Mouse (Mus musculus): Measurements from ENCODE around the gene Nlrc5.

The Nlrc5 gene

GRCm38 (mm10) chr8:94469656-94470055 is 35.5 kb downstream of the Nlrc5 start:
- no peak for DNase-seq (ENCODE audit: low read depth, low spot score)

GRCm38 (mm10) chr8:94470794-94471193 is 36.6 kb downstream of the Nlrc5 start:
- no peak for DNase-seq (ENCODE audit: low read depth, low spot score)

GRCm38 (mm10) chr8:94471281-94471680 is 37.1 kb downstream of the Nlrc5 start:
- no peak for DNase-seq (ENCODE audit: low read depth, low spot score)

- no peak for DNase-seq (ENCODE audit: low read depth, low spot score)
Observed at GRCm38 (mm10) chr8:94472741-94473140, 38.6 kb downstream of the Nlrc5 start.

GRCm38 (mm10) chr8:94473431-94473830 is 39.3 kb downstream of the Nlrc5 start:
- DNase-seq (ENCODE audit: low read depth, low spot score), result no peak

- DNase-seq (ENCODE audit: low read depth, low spot score), result no peak
Observed at GRCm38 (mm10) chr8:94475786-94476185, 41.6 kb downstream of the Nlrc5 start.

GRCm38 (mm10) chr8:94476846-94477245 is 42.7 kb downstream of the Nlrc5 start:
- no peak for DNase-seq (ENCODE audit: low read depth, low spot score)

- no peak for DNase-seq (ENCODE audit: low read depth, low spot score)
Observed at GRCm38 (mm10) chr8:94482051-94482450, 47.9 kb downstream of the Nlrc5 start.

- DNase-seq (ENCODE audit: low read depth, low spot score), result no peak
Observed at GRCm38 (mm10) chr8:94485288-94485687, 51.1 kb downstream of the Nlrc5 start.

GRCm38 (mm10) chr8:94485882-94486281 is 51.7 kb downstream of the Nlrc5 start:
- no peak for DNase-seq (ENCODE audit: low read depth, low spot score)

- DNase-seq (ENCODE audit: low read depth, low spot score), result no peak
Observed at GRCm38 (mm10) chr8:94488016-94488415, 53.9 kb downstream of the Nlrc5 start.

GRCm38 (mm10) chr8:94489809-94490483 is 55.8 kb downstream of the Nlrc5 start:
- no peak for DNase-seq (ENCODE audit: low read depth, low spot score)

- peak; percentile 66 for DNase-seq (ENCODE audit: low read depth, low spot score)
Observed at GRCm38 (mm10) chr8:94492021-94492681, 58.0 kb downstream of the Nlrc5 start.

GRCm38 (mm10) chr8:94493240-94493639 is 59.1 kb downstream of the Nlrc5 start:
- DNase-seq (ENCODE audit: low read depth, low spot score), result no peak

- no peak for DNase-seq (ENCODE audit: low read depth, low spot score)
Observed at GRCm38 (mm10) chr8:94515430-94516208, 81.5 kb downstream of the Nlrc5 start.

- DNase-seq (ENCODE audit: low read depth, low spot score), result no peak
Observed at GRCm38 (mm10) chr8:94516209-94516593, 82.0 kb downstream of the Nlrc5 start.

- no peak for DNase-seq (ENCODE audit: low read depth, low spot score)
Observed at GRCm38 (mm10) chr8:94516766-94517165, 82.6 kb downstream of the Nlrc5 start.

- no peak for DNase-seq (ENCODE audit: low read depth, low spot score)
Observed at GRCm38 (mm10) chr8:94518331-94518730, 84.2 kb downstream of the Nlrc5 start.

- DNase-seq (ENCODE audit: low read depth, low spot score), result no peak
Observed at GRCm38 (mm10) chr8:94519021-94519420, 84.9 kb downstream of the Nlrc5 start.

GRCm38 (mm10) chr8:94521481-94521880 is 87.3 kb downstream of the Nlrc5 start:
- DNase-seq (ENCODE audit: low read depth, low spot score), result no peak

GRCm38 (mm10) chr8:94522482-94522881 is 88.3 kb downstream of the Nlrc5 start:
- DNase-seq (ENCODE audit: low read depth, low spot score), result no peak

GRCm38 (mm10) chr8:94524554-94524953 is 90.4 kb downstream of the Nlrc5 start:
- no peak for DNase-seq (ENCODE audit: low read depth, low spot score)

GRCm38 (mm10) chr8:94527178-94527577 is 93.0 kb downstream of the Nlrc5 start:
- DNase-seq (ENCODE audit: low read depth, low spot score), result no peak
